Mouse (Mus musculus): ENCODE data around the gene Cd69. TPM values are rescaled to one million over a fixed set of nuclear protein-coding genes. Genes with fewer than 3 reads are reported as not detected.

The Cd69 gene
- total RNA-seq, 2 experiments from 2014 or later, result not detected

DNA sequence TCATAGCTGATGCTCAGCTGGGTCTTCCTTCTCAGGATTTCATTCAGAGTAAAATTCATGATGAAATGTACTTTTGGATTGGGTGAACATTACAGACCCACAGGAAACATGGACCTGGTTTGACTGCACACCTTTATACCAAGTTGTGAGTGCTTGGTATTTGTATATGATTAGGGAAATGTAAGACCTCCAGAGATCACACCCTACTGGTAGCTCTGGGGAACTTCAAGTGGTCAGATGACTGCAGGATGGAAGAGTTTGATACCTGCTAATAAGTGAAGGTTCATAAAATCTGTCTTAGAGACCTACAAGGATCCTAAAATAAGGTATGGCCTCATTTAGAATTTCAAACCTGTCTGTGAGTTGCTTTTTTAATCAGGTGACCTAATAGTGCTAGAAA, 27.0 kb downstream of the Cd69 start:
- DNase-seq (ENCODE audit: low spot score in 2 of 2), result no peak

DNA sequence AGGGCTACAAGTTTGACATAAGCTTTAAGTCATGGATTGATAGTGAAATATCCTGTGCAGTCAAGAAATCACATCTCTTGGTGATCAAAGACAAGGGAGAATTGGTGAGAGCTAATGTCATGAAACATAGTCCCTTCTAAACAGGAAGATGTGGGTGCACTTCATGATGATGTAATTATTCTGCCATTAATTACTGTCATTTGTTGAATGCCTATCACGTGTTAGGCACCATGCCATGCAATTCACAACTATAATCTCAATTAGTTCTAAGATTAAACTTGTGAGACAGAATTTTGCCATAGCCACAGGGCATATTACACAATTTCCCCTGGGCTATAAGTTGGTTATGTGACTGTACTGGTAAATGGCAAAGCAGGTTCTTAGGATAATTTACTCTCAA, 28.2 kb downstream of the Cd69 start:
- no peak for DNase-seq (ENCODE audit: low spot score in 2 of 2)

GRCm38 (mm10) chr6:129245793-129246192, 29.4 kb downstream of the Cd69 start:
- DNase-seq (ENCODE audit: low spot score in 2 of 2), result no peak

GRCm38 (mm10) chr6:129241907-129242306, 33.3 kb downstream of the Cd69 start:
- no peak for DNase-seq (ENCODE audit: low spot score in 2 of 2)

DNA sequence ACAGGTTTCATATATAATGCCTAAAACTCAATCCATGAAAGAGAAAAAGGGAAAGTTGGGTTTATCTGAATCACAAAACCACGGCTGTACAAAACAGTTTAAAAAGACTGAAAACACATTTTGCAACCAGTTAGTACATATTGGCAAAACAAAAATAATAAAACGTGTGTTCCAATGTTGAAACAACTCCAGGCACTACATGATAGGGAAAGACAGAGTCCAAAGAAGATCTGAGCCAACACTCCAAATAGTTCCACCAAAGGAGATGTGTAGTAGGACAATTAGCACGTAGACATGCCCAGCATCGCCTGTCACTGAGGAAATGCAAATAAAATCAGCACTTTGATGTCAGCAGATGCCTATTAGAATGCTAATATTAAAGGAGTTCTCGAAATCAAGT, 33.8 kb downstream of the Cd69 start:
- no peak for DNase-seq (ENCODE audit: low spot score in 2 of 2)

GRCm38 (mm10) chr6:129239564-129240248, 35.5 kb downstream of the Cd69 start:
- no peak for DNase-seq (ENCODE audit: low spot score in 2 of 2)

GRCm38 (mm10) chr6:129238275-129239038, 36.8 kb downstream of the Cd69 start:
- DNase-seq (ENCODE audit: low spot score in 2 of 2), result no peak

DNA sequence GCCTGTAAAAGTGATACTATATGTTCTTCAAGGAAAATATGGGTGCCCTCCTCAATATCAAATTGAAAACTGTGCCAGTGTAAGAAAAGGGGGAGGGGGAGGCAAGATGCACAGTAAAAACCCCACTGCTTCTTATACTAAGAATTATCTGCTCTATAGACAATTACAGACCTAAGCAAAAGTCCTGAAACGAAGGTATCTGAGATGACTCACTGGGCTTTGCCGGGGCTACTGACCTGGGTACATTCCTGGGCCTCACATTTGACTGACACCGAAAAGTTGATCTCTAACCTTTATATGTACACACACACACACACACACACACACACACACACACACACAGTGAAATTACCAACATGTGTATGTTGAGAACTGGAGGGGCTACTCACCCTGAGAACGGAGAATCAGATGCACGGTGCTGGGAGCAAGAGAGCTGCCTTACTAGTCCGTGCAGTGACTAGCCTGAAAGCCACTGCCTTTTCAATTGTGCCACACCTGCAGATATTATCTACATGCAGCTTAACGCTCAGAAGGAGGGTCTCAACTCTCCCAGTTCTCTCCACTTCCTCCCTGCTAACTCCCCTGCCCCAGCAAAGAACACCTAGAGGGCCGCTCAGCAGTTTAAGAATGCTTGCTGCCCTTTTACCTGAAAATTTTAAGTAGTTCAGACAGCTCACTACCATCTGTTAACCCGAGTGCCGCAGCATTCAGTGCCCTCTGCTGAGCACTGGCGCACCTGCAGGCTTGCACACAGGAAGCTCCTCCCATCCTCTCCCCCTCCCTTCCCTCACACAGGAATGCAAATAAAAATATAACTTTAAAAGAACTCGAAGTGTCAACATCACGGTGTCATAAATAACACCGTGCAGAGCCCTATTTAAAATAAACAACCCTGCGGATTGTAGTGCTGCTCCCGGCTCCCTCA, 37.6 kb downstream of the Cd69 start:
- DNase-seq (ENCODE audit: low spot score in 2 of 2), result peak; percentile 67 to 69

- no peak for DNase-seq (ENCODE audit: low spot score in 2 of 2)
Observed at GRCm38 (mm10) chr6:129236652-129237342, 38.4 kb downstream of the Cd69 start.

- DNase-seq (ENCODE audit: low spot score in 2 of 2), result no peak
Observed at GRCm38 (mm10) chr6:129235855-129236461, 39.3 kb downstream of the Cd69 start.

DNA sequence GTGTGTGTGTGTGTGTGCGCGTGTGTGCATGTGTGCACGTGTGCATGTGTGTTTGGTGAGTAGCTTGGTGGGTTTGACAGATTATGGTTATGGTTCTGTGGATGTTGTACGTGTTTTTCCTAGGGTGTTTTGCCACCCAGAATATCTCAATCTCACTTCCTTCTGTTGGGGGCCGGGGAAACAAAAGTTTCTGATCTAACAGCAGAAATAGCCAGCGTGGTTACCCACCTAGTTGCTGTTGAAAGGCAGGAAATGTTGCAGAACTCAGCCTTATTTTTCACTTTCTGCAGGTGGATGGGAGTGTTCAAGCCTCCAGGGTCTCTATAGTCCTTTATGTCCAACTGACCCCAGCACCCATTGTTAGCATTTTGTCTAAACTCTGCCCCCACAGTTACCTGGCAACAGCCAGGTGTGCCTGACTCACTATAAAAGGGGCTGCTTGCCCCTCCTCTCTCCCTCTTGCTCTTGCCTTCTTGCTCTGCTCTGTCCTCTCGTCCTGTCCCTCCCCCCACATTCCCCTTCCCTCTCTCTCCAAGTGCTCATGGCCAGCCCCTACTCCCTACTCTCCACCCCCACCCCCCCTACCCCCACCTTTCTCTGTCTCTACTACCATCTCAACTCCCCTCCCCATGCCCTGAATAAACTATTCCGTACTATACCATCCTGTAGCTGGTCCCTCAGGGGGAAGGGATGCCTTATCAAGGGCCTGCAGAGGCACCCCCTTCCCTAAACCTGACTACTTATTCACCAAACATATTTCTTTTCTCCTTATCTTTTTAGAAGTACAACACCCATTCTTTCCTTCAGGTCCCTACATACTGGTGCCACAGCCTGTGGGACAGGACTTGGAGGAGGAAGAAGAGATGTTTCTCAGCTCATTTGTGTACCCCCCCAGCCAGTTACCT, 40.5 kb downstream of the Cd69 start:
- no peak for DNase-seq (ENCODE audit: low spot score in 2 of 2)

DNA sequence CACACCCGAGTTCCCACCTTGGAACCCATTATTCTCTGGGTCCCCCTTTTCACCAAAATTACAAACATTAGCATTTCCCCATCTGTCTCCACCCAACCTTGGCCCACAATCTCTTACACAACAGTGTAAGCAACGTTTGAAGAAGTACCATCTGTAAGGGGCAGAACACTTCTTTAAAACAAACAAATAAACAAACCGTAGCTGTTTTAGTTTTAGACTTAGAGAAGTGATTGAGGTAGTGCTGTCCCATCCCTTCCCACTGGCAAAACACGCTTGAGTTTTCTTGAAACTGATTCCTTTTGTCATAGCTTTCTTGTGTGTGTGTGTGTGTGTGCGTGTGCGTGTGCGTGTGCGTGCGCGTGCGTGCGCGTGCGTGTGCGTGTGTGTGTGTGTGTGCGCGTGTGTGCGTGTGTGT, 41.3 kb downstream of the Cd69 start:
- no peak for DNase-seq (ENCODE audit: low spot score in 2 of 2)

DNA sequence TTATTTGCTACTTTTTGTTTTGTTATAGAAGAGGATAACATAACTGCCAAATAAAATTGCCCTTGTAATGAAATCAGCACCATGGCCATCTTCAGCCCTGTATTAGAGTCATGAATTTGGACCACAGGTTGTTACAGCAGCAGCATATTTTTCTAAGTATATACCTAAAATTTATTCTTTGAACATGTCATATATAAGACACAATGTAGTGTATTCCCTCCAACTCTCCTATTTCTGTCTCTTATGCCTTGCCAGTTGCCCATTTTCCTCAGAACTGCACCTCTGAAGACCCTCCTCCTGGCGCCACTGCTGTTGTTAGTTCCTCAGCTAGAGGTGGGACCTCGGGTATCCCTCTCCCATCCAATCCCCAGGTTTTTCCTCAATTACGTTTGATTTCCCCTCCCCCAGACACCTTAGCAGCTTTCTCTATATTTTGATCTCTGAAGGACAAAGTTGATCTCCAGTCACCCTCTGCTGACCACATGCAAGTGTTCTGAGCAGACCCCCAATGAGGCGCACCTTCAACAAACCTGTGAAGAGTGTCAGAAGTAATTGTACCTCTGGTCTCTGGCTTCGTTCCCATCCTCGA, 41.8 kb downstream of the Cd69 start:
- DNase-seq (ENCODE audit: low spot score in 2 of 2), result no peak

DNA sequence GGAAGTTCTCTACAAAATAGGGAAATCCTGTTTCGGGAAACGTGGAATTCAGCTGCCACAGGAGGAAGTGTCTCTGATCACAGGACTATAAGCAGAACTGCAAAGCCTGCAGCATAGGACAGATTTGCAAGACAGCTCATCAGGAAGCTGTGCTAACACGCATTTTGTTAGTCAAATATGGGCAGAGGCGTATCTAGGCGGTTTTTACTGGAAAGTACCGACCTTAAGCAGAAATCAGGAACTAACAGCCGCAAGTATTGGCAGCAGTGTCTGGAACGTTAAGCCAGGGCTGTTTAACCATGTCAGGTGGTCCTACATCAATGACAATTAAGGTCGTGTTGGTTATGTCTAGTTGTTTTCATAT, 42.4 kb downstream of the Cd69 start:
- peak; percentile 28 to 35 for DNase-seq (ENCODE audit: low spot score in 2 of 2)

DNA sequence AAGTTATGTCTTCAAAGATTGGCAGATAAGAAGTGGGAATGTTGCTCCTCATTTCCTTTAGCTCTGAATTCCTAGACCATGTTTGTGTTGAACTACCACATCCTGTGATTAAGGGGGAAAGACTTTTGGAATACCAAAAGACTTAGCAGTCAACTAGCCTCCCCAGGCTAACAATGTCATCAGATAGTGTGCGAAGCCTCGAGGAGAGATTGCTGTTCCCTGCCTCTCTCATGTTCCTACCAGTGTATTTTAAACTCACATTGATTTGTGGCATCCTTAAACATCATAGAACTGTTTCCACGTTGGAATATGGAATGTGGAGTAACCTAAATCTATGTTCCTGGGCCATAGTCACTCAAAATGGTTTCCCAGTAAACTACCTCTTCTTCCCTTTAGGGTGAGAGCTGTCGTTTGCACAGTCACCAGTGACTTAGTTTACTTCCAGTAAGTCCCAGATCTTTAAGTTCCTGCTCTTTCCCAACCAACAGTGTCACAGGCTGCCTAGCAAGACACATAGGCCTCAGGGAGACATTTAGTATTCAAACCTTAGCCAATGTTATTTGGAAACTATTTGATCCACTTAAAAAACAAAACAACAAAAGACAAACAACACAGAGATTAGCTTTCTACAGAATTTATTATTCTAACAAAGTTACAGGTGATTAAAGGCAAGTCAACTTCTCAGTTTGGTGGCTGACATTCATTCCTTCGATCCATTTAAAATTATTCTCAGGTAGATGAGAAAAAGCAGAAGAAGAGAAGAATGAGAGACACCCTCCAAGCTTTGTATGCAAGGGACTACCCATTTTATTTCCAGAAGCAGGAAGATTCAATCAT, 43.0 kb downstream of the Cd69 start:
- DNase-seq (ENCODE audit: low spot score in 2 of 2), result no peak

- peak in 1 of 2 experiments; percentile 29 for DNase-seq (ENCODE audit: low spot score in 2 of 2)
Observed at GRCm38 (mm10) chr6:129229774-129230578, 45.3 kb downstream of the Cd69 start.
